Mouse (Mus musculus): ENCODE results near the gene Col4a3bp.

GRCm38 (mm10) chr13:96528776-96529175 lies 13.6 kb upstream of the Col4a3bp start:
- no peak for TF ChIP-seq CTCF (conservative IDR thresholded peaks at IDR 0.05; ENCODE audit: insufficient read depth, insufficient read length, low read depth, low read length)
- TF ChIP-seq POLR2A (IDR thresholded peaks at IDR 0.05; ENCODE audit: low read depth, low read length) = no peak
